Mouse (Mus musculus): ENCODE results near the gene Lgals2.
A peak's percentile ranks its signal among the peaks of the same experiment; 100 is the strongest.

Gene Lgals2

GRCm38 (mm10) chr15:78836086-78836621, 19.2 kb downstream of the Lgals2 start:
- no peaks in the 10 kb centered on the region for H3K9me3 ChIP-seq (ENCODE audit: low read length)
- TF ChIP-seq POU5F1 (IDR thresholded peaks at IDR 0.05; ENCODE audit: borderline replicate concordance, low read length) (no peak), NANOG (IDR thresholded peaks at IDR 0.05; ENCODE audit: borderline replicate concordance, low read length) (no peak), CTCF (conservative IDR thresholded peaks at IDR 0.05; ENCODE audit: low read length) (no peak)
- H3K36me3 ChIP-seq (ENCODE audit: insufficient read depth, low read length): no peaks in the 10 kb centered on the region

DNA sequence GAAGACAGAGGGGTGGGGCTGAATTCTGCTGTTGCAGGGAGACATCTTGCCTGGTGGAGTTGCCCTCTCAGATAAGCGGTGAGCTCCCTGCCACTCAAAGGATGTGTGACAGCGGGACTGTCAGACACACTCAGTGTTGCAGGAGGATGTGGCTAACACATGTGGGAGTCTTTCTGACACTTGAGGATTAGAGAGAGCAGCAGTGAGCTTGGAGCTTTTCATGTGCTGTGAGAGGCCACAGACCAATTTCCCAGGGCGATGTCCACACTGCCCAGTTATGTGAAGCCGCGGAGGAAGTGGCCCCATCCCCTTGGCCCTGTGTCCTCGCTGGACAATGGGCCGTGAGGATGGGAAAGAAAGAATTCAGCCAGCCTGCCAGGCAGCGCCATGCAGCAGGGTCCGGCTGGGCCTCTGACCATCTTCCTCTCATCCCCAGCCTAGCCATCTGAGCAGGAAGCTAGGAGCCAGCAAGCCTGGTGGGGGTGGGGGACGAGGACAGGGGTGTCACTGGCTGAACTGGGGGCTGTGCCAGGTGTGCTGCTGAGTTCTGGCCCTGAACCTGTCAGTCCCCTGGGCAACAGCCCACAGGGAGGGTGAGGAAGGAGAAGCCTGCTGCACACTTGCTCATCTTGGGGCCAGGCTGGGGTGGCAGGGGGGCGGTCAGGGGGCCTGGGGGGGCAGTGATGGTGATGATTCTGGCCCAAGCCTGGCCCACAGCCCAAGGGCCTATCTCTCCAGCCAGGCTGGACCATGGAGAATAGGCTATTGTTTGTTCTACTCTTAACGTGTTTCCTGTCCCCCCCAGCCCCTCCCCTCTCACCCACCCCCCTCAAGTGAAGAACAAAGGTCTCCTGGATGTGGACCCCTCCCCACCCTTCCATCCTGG, 19.9 kb downstream of the Lgals2 start:
- peaks cover 24% of the 10 kb centered on the region for H3K27me3 ChIP-seq (ENCODE audit: insufficient read depth, low read length)
- no peaks in the 10 kb centered on the region for H3K9me3 ChIP-seq (ENCODE audit: low read length)
- TF ChIP-seq NANOG (IDR thresholded peaks at IDR 0.05; ENCODE audit: borderline replicate concordance, low read length) (no peak), CTCF (conservative IDR thresholded peaks at IDR 0.05; ENCODE audit: low read length) (no peak), POU5F1 (IDR thresholded peaks at IDR 0.05; ENCODE audit: borderline replicate concordance, low read length) (no peak)
- H3K36me3 ChIP-seq (ENCODE audit: insufficient read depth, low read length): no peaks in the 10 kb centered on the region
- H3K4me3 ChIP-seq (replicated peaks; ENCODE audit: low read length): no peak overlapping the region
- H3K4me1 ChIP-seq (replicated peaks; ENCODE audit: low read depth, low read length): peaks cover 64% of the 10 kb centered on the region

More at GRCm38 (mm10) chr15:78836086-78836621, 19.2 kb downstream of the Lgals2 start:
- Histone ChIP-seq H3K27me3 (ENCODE audit: insufficient read depth, low read length) (peaks cover 31% of the 10 kb centered on the region), H3K4me3 (replicated peaks; ENCODE audit: low read length) (no peak overlapping the region), H3K4me1 (replicated peaks; ENCODE audit: low read depth, low read length) (peaks cover 65% of the 10 kb centered on the region)

GRCm38 (mm10) chr15:78834233-78835005, 20.9 kb downstream of the Lgals2 start:
- Histone ChIP-seq H3K36me3 (ENCODE audit: insufficient read depth, low read length) (no peaks in the 10 kb centered on the region), H3K27me3 (ENCODE audit: insufficient read depth, low read length) (peaks cover 14% of the 10 kb centered on the region; the same call in 1 of the 2 replicates), H3K9me3 (ENCODE audit: low read length) (no peaks in the 10 kb centered on the region), H3K4me3 (replicated peaks; ENCODE audit: low read length) (no peak overlapping the region), H3K4me1 (replicated peaks; ENCODE audit: low read depth, low read length) (peaks cover 54% of the 10 kb centered on the region)
- TF ChIP-seq POU5F1 (IDR thresholded peaks at IDR 0.05; ENCODE audit: borderline replicate concordance, low read length): no peak
- TF ChIP-seq CTCF (conservative IDR thresholded peaks at IDR 0.05; ENCODE audit: low read length): no peak
- TF ChIP-seq NANOG (IDR thresholded peaks at IDR 0.05; ENCODE audit: borderline replicate concordance, low read length): no peak

GRCm38 (mm10) chr15:78833582-78833981, 21.7 kb downstream of the Lgals2 start:
- Histone ChIP-seq H3K4me1 (replicated peaks; ENCODE audit: low read depth, low read length) (peaks cover 53% of the 10 kb centered on the region), H3K4me3 (replicated peaks; ENCODE audit: low read length) (no peak overlapping the region), H3K27me3 (ENCODE audit: insufficient read depth, low read length) (peaks cover 13% of the 10 kb centered on the region)

GRCm38 (mm10) chr15:78832701-78833123, 22.6 kb downstream of the Lgals2 start:
- 0 out of 2 replicates have a peak overlapping the region, but pooled peaks have one; percentile 26 for H3K4me3 ChIP-seq (replicated peaks; ENCODE audit: low read length)
- H3K4me1 ChIP-seq (replicated peaks; ENCODE audit: low read depth, low read length): peaks cover 62% of the 10 kb centered on the region
- no peak for TF ChIP-seq POU5F1 (IDR thresholded peaks at IDR 0.05; ENCODE audit: borderline replicate concordance, low read length)
- TF ChIP-seq CTCF (conservative IDR thresholded peaks at IDR 0.05; ENCODE audit: low read length): no peak
- no peak for TF ChIP-seq NANOG (IDR thresholded peaks at IDR 0.05; ENCODE audit: borderline replicate concordance, low read length)

More at GRCm38 (mm10) chr15:78833582-78833981, 21.7 kb downstream of the Lgals2 start:
- TF ChIP-seq POU5F1 (IDR thresholded peaks at IDR 0.05; ENCODE audit: borderline replicate concordance, low read length): no peak
- TF ChIP-seq NANOG (IDR thresholded peaks at IDR 0.05; ENCODE audit: borderline replicate concordance, low read length): no peak
- TF ChIP-seq CTCF (conservative IDR thresholded peaks at IDR 0.05; ENCODE audit: low read length): no peak
- no peaks in the 10 kb centered on the region for H3K36me3 ChIP-seq (ENCODE audit: insufficient read depth, low read length)
- H3K9me3 ChIP-seq (ENCODE audit: low read length): no peaks in the 10 kb centered on the region

GRCm38 (mm10) chr15:78831720-78832657, 23.3 kb downstream of the Lgals2 start:
- Histone ChIP-seq H3K4me3 (replicated peaks; ENCODE audit: low read length) (no peak overlapping the region), H3K27me3 (ENCODE audit: insufficient read depth, low read length) (peaks cover 28% of the 10 kb centered on the region), H3K9me3 (ENCODE audit: low read length) (no peaks in the 10 kb centered on the region), H3K36me3 (ENCODE audit: insufficient read depth, low read length) (no peaks in the 10 kb centered on the region), H3K4me1 (replicated peaks; ENCODE audit: low read depth, low read length) (peaks cover 69% of the 10 kb centered on the region)
- TF ChIP-seq NANOG (IDR thresholded peaks at IDR 0.05; ENCODE audit: borderline replicate concordance, low read length) (no peak), POU5F1 (IDR thresholded peaks at IDR 0.05; ENCODE audit: borderline replicate concordance, low read length) (no peak), CTCF (conservative IDR thresholded peaks at IDR 0.05; ENCODE audit: low read length) (no peak)

More at GRCm38 (mm10) chr15:78832701-78833123, 22.6 kb downstream of the Lgals2 start:
- no peaks in the 10 kb centered on the region for H3K9me3 ChIP-seq (ENCODE audit: low read length)
- no peaks in the 10 kb centered on the region for H3K36me3 ChIP-seq (ENCODE audit: insufficient read depth, low read length)
- H3K27me3 ChIP-seq (ENCODE audit: insufficient read depth, low read length): peaks cover 20% of the 10 kb centered on the region
